Mouse (Mus musculus): ENCODE measurements around the gene Olfr1287. TPM values are rescaled to one million over a fixed set of nuclear protein-coding genes. Genes with fewer than 3 reads are reported as not detected.

Olfr1287 gene
- not detected for total RNA-seq (2021)

- intact Hi-C loops (cut with DNase I), result no loop called here
- no peak for DNase-seq (ENCODE audit: low spot score in 2 of 2)
Measured at GRCm38 (mm10) chr2:111448842-111449241, at the start of gene Olfr1287. Olfr1287 (plus strand) TSS chr2:111449142.

- intact Hi-C loops (cut with DNase I), result no loop called here
- no peak for DNase-seq (ENCODE audit: low spot score in 2 of 2)
Measured at GRCm38 (mm10) chr2:111422931-111423330, 26.0 kb upstream of the Olfr1287 start, which contains the start of gene Olfr1286. Olfr1286 (minus strand) TSS chr2:111423115.

GRCm38 (mm10) chr2:111473801-111474200, 24.9 kb downstream of the Olfr1287 start, which contains the start of gene Olfr1288:
Olfr1288 (plus strand) TSS chr2:111474101.
- no peak for DNase-seq (ENCODE audit: low spot score in 2 of 2)
- intact Hi-C loops (cut with DNase I), result no loop called here

- no peak for DNase-seq (ENCODE audit: low spot score in 2 of 2)
- intact Hi-C loops (cut with DNase I), result no loop called here
Measured at GRCm38 (mm10) chr2:111480519-111480918, 31.6 kb downstream of the Olfr1287 start, which contains the start of gene Olfr1289. Olfr1289 (plus strand) TSS chr2:111480819.

GRCm38 (mm10) chr2:111493729-111494128, 44.8 kb downstream of the Olfr1287 start, which contains the start of gene Olfr1290:
Olfr1290 (minus strand) TSS chr2:111493829.
- DNase-seq (ENCODE audit: low spot score in 2 of 2), result no peak
- intact Hi-C loops (cut with DNase I), result no loop called here

- no peak for DNase-seq (ENCODE audit: low spot score in 2 of 2)
- intact Hi-C loops (cut with DNase I), result no loop called here
Measured at GRCm38 (mm10) chr2:111496880-111497279, 47.9 kb downstream of the Olfr1287 start, which contains the start of gene Olfr1291-ps1. Olfr1291-ps1 (plus strand) TSS chr2:111497180.

Other genes starting within 250 kb of the Olfr1287 start
- not detected for gene 4930430A15Rik, start 219.5 kb upstream of the Olfr1287 start, total RNA-seq (2021)
- gene Olfr1275, start 213.9 kb upstream of the Olfr1287 start, total RNA-seq (2021), result not detected
- gene Olfr1276, start 194.6 kb upstream of the Olfr1287 start, total RNA-seq (2021), result not detected
- not detected for gene Olfr1277, start 175.0 kb upstream of the Olfr1287 start, total RNA-seq (2021)
- gene Olfr1278, start 159.0 kb upstream of the Olfr1287 start, total RNA-seq (2021), result not detected
- not detected for gene Olfr1279, start 148.5 kb upstream of the Olfr1287 start, total RNA-seq (2021)
- not detected for gene Olfr1280, start 135.1 kb upstream of the Olfr1287 start, total RNA-seq (2021)
- not detected for gene Olfr1281, start 122.6 kb upstream of the Olfr1287 start, total RNA-seq (2021)
- not detected for gene Olfr1282, start 113.1 kb upstream of the Olfr1287 start, total RNA-seq (2021)
- gene Olfr1283, start 82.4 kb upstream of the Olfr1287 start, total RNA-seq (2021), result not detected
- not detected for gene Olfr1284, start 73.6 kb upstream of the Olfr1287 start, total RNA-seq (2021)
- gene Olfr1286, start 26.0 kb upstream of the Olfr1287 start, total RNA-seq (2021), result not detected
- not detected for gene Olfr1288, start 25.0 kb downstream of the Olfr1287 start, total RNA-seq (2021)
- not detected for gene Olfr1289, start 31.7 kb downstream of the Olfr1287 start, total RNA-seq (2021)
- gene Olfr1290, start 44.7 kb downstream of the Olfr1287 start, total RNA-seq (2021), result not detected
- gene Olfr1291-ps1, start 48.0 kb downstream of the Olfr1287 start, total RNA-seq (2021), result not detected
- not detected for gene Olfr1293-ps, start 76.1 kb downstream of the Olfr1287 start, total RNA-seq (2021)
- gene Olfr1294, start 91.1 kb downstream of the Olfr1287 start, total RNA-seq (2021), result not detected
- not detected for gene Olfr1295, start 120.5 kb downstream of the Olfr1287 start, total RNA-seq (2021)
- gene Olfr1297, start 177.4 kb downstream of the Olfr1287 start, total RNA-seq (2021), result not detected
- not detected for gene Olfr1298, start 200.1 kb downstream of the Olfr1287 start, total RNA-seq (2021)
- gene Olfr1299, start 212.3 kb downstream of the Olfr1287 start, total RNA-seq (2021), result not detected